8 mouse cellular contexts compared by ENCODE assay signal in the genomic region with DNA sequence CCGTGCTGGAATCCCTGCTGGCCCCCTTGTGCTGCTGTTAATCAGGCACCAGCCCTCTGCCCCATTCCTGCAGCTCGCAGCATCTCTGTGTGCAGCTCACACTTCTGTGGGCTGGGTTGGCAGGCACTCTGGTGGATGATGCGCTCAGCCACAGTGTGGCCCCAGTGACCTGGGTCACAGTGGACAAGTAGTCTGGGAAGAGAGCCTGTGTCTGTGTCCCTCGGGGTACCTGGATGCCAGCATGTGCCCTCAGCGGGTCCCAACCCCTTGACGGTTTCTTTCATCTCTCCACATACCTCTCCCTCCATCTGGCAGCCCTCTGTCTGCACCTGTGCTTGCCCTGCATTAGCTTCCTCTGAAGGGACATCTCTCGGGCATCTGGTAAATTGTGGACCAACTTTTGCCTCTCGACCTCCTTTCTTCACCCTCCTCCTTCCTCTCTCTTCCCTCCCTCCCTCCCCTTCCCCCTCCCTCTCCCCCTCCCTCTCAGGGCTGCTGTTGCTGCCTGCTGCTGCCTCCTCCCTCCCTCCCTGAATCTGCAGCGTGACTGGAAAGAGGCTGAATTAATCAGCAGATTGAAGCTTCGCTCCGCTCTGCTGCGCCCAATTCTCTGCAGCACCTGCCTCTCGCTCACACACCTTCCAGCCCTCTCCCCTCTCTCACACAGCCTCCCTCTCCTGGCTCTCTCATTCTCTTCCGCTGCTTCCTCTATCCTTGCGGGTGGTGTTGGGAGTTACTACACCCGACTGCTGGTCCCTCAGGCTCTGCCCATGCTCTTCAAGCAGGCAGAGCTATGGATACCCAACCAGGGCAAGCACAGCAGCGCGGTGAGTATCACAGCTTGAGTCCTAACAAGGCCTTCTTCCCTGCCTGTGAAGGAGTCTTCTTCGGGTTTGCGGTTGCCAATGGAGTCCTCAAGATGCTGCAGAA. TPM values are rescaled to one million over a fixed set of nuclear protein-coding genes. Genes with fewer than 3 reads are reported as not detected.
A peak's percentile ranks its signal among the peaks of the same experiment; 100 is the strongest.
DNase-seq lines count a peak whose midpoint lies in the region; ATAC-seq and TF ChIP-seq lines count a peak whose summit lies in the region.

No protein-coding gene starts in this region.

- no peak for TF ChIP-seq CTCF in kidney, postnatal 0 days (IDR thresholded peaks at IDR 0.05; ENCODE audit: low read depth)

- H3K4me2 ChIP-seq in lung, embryonic 15.5 days = no peak overlapping the region
- peak overlapping the region; percentile 47 for H3K4me2 ChIP-seq in forebrain, embryonic 14.5 days (ENCODE audit: low read length)
- H3K4me2 ChIP-seq in kidney, postnatal 0 days (ENCODE audit: low read length) = peak overlapping the region; percentile 23; the same call in 1 of the 2 replicates
- H3K4me2 ChIP-seq in liver, embryonic 11.5 days = peak overlapping the region; percentile 59

- no peaks in the 10 kb centered on the region for H3K36me3 ChIP-seq in lung, embryonic 15.5 days
- peaks cover 6% of the 10 kb centered on the region for H3K36me3 ChIP-seq in forebrain, embryonic 14.5 days (ENCODE audit: control insufficient read depth, insufficient read depth, low read length)
- H3K36me3 ChIP-seq in kidney, postnatal 0 days (ENCODE audit: insufficient read depth, low read length) = no peaks in the 10 kb centered on the region
- peaks cover 2% of the 10 kb centered on the region; the same call in 1 of the 2 replicates for H3K36me3 ChIP-seq in liver, embryonic 11.5 days (ENCODE audit: control insufficient read depth, insufficient read depth, low read length)

- H3K9me3 ChIP-seq in lung, embryonic 15.5 days = no peaks in the 10 kb centered on the region
- H3K9me3 ChIP-seq in forebrain, embryonic 14.5 days (replicated peaks; ENCODE audit: control insufficient read depth, low read length) = no peaks in the 10 kb centered on the region
- H3K9me3 ChIP-seq in kidney, postnatal 0 days (replicated peaks; ENCODE audit: low read length) = no peaks in the 10 kb centered on the region
- H3K9me3 ChIP-seq in liver, embryonic 11.5 days (ENCODE audit: control insufficient read depth, low read length) = no peaks in the 10 kb centered on the region

- peaks cover 49% of the 10 kb centered on the region for H3K4me1 ChIP-seq in lung, embryonic 15.5 days
- peaks cover 29% of the 10 kb centered on the region for H3K4me1 ChIP-seq in forebrain, embryonic 14.5 days (ENCODE audit: control insufficient read depth, insufficient read depth, low read length)
- H3K4me1 ChIP-seq in kidney, postnatal 0 days (replicated peaks; ENCODE audit: insufficient read depth, low read length) = peaks cover 55% of the 10 kb centered on the region
- H3K4me1 ChIP-seq in liver, embryonic 11.5 days (replicated peaks; ENCODE audit: control insufficient read depth, insufficient read depth, low read length) = peaks cover 42% of the 10 kb centered on the region

- H3K27ac ChIP-seq in lung, embryonic 15.5 days = peak overlapping the region; percentile 87
- peak overlapping the region; percentile 82 for H3K27ac ChIP-seq in forebrain, embryonic 14.5 days (ENCODE audit: low read depth, low read length)
- peak overlapping the region; percentile 89 for H3K27ac ChIP-seq in kidney, postnatal 0 days
- peak overlapping the region; percentile 95 for H3K27ac ChIP-seq in liver, embryonic 11.5 days (ENCODE audit: low read depth, low read length)

- H3K9ac ChIP-seq in lung, embryonic 15.5 days = no peak overlapping the region
- H3K9ac ChIP-seq in forebrain, embryonic 14.5 days (ENCODE audit: low read length) = peak overlapping the region; percentile 50
- no peak overlapping the region for H3K9ac ChIP-seq in kidney, postnatal 0 days (ENCODE audit: low read depth, low read length)
- H3K9ac ChIP-seq in liver, embryonic 11.5 days (ENCODE audit: low read depth, low read length) = peak overlapping the region; percentile 65

- no peak overlapping the region for H3K4me3 ChIP-seq in lung, embryonic 15.5 days
- peak overlapping the region; percentile 8 for H3K4me3 ChIP-seq in forebrain, embryonic 14.5 days (ENCODE audit: low read depth, low read length)
- H3K4me3 ChIP-seq in kidney, postnatal 0 days (replicated peaks; ENCODE audit: low read depth, low read length) = no peak overlapping the region
- H3K4me3 ChIP-seq in liver, embryonic 11.5 days (ENCODE audit: low read depth, low read length) = no peak overlapping the region

- no peak for DNase-seq in lung, postnatal 25 days (ENCODE audit: low spot score)
- DNase-seq in forebrain, embryonic 14.5 days (ENCODE audit: low spot score) = peak; percentile 85
- DNase-seq in kidney, postnatal 0 days (ENCODE audit: low spot score) = peak; percentile 40
- DNase-seq in liver, embryonic 11.5 days (ENCODE audit: low spot score) = no peak
- peak; percentile 72 to 83 for DNase-seq in right cerebral cortex, postnatal 10 days (ENCODE audit: low spot score in 2 of 2)
- no peak for DNase-seq in thymus, postnatal 25 days

- no peak for ATAC-seq in lung, embryonic 15.5 days (ENCODE audit: borderline replicate concordance, extremely low read depth, low FRiP score, low TSS enrichment)
- peak; percentile 69 for ATAC-seq in forebrain, embryonic 14.5 days
- ATAC-seq in kidney, postnatal 0 days (replicated peaks; ENCODE audit: low FRiP score, low read depth) = peak; percentile 29; the same call in 1 of the 2 replicates
- no peak for ATAC-seq in liver, embryonic 11.5 days (replicated peaks; ENCODE audit: low FRiP score)
- no peak for ATAC-seq in granulocyte monocyte progenitor cell, adult 5-6 weeks (replicated peaks; ENCODE audit: poor library complexity, severe bottlenecking)

- no peaks in the 10 kb centered on the region for H3K27me3 ChIP-seq in lung, embryonic 15.5 days
- no peaks in the 10 kb centered on the region for H3K27me3 ChIP-seq in forebrain, embryonic 14.5 days (replicated peaks; ENCODE audit: control insufficient read depth, insufficient read depth, low read length)
- H3K27me3 ChIP-seq in kidney, postnatal 0 days (ENCODE audit: insufficient read depth, low read length) = no peaks in the 10 kb centered on the region
- H3K27me3 ChIP-seq in liver, embryonic 11.5 days (replicated peaks; ENCODE audit: control insufficient read depth, insufficient read depth, low read length) = no peaks in the 10 kb centered on the region

- WGBS in lung, embryonic 15.5 days = 35% methylated on average over 20 of the region's 20 CpGs
- WGBS in forebrain, embryonic 14.5 days = 6% methylated on average over 20 of the region's 20 CpGs
- 29% methylated on average over 20 of the region's 20 CpGs for WGBS in kidney, postnatal 0 days
- WGBS in liver, embryonic 11.5 days = 40% methylated on average over 20 of the region's 20 CpGs

RNA-seq across cellular contexts. Expression of a gene that starts 15.2 kb away (rescaled TPM):
- polyA plus RNA-seq in lung, embryonic 15.5 days (2015; fragmentation: Nextera tagmentation; extraction: Ambion mirVana) = 23.1 and 24.6 TPM in 2 replicates
- polyA plus RNA-seq in forebrain, embryonic 14.5 days (2014; fragmentation: Nextera tagmentation; extraction: Ambion mirVana) = 12.4 and 19.6 TPM in 2 replicates
- polyA plus RNA-seq in kidney, postnatal 0 days (2015; fragmentation: Nextera tagmentation; extraction: Ambion mirVana) = 19.6 TPM in 2 replicates
- 14.1 and 14.4 TPM in 2 replicates for polyA plus RNA-seq in liver, embryonic 11.5 days (2014; fragmentation: Nextera tagmentation; extraction: Ambion mirVana)
- total RNA-seq in granulocyte monocyte progenitor cell, adult 5-6 weeks (2014; fragmentation: Nextera tagmentation) = 17.6 and 33.4 TPM in 2 replicates
- total RNA-seq in granulocyte monocyte progenitor cell, adult 5-6 weeks (2017) = 9.0 and 17.2 TPM in 2 replicates

RNA-seq across cellular contexts. Expression of a gene that starts 33.0 kb away (rescaled TPM):
- 19.0 and 19.6 TPM in 2 replicates for polyA plus RNA-seq in lung, embryonic 15.5 days (2015; fragmentation: Nextera tagmentation; extraction: Ambion mirVana)
- polyA plus RNA-seq in forebrain, embryonic 14.5 days (2014; fragmentation: Nextera tagmentation; extraction: Ambion mirVana) = 8.0 and 8.9 TPM in 2 replicates
- polyA plus RNA-seq in kidney, postnatal 0 days (2015; fragmentation: Nextera tagmentation; extraction: Ambion mirVana) = 14.2 and 14.4 TPM in 2 replicates
- 13.5 and 14.0 TPM in 2 replicates for polyA plus RNA-seq in liver, embryonic 11.5 days (2014; fragmentation: Nextera tagmentation; extraction: Ambion mirVana)
- 1.9 and 5.1 TPM in 2 replicates for total RNA-seq in granulocyte monocyte progenitor cell, adult 5-6 weeks (2014; fragmentation: Nextera tagmentation)
- total RNA-seq in granulocyte monocyte progenitor cell, adult 5-6 weeks (2017) = 1.7 and 3.5 TPM in 2 replicates

RNA-seq across cellular contexts. Expression of a gene that starts 34.1 kb away (rescaled TPM):
- 37.3 and 43.0 TPM in 2 replicates for polyA plus RNA-seq in lung, embryonic 15.5 days (2015; fragmentation: Nextera tagmentation; extraction: Ambion mirVana)
- 15.2 and 19.1 TPM in 2 replicates for polyA plus RNA-seq in forebrain, embryonic 14.5 days (2014; fragmentation: Nextera tagmentation; extraction: Ambion mirVana)
- 34.7 and 36.2 TPM in 2 replicates for polyA plus RNA-seq in kidney, postnatal 0 days (2015; fragmentation: Nextera tagmentation; extraction: Ambion mirVana)
- 36.1 and 36.4 TPM in 2 replicates for polyA plus RNA-seq in liver, embryonic 11.5 days (2014; fragmentation: Nextera tagmentation; extraction: Ambion mirVana)
- total RNA-seq in granulocyte monocyte progenitor cell, adult 5-6 weeks (2014; fragmentation: Nextera tagmentation) = 21.9 and 22.5 TPM in 2 replicates
- 8.5 and 18.6 TPM in 2 replicates for total RNA-seq in granulocyte monocyte progenitor cell, adult 5-6 weeks (2017)

RNA-seq across cellular contexts. Expression of a gene that starts 43.4 kb away (rescaled TPM):
- 35.1 and 40.1 TPM in 2 replicates for polyA plus RNA-seq in lung, embryonic 15.5 days (2015; fragmentation: Nextera tagmentation; extraction: Ambion mirVana)
- polyA plus RNA-seq in forebrain, embryonic 14.5 days (2014; fragmentation: Nextera tagmentation; extraction: Ambion mirVana) = 0.70 and 1.3 TPM in 2 replicates
- polyA plus RNA-seq in kidney, postnatal 0 days (2015; fragmentation: Nextera tagmentation; extraction: Ambion mirVana) = 54.5 and 61.2 TPM in 2 replicates
- polyA plus RNA-seq in liver, embryonic 11.5 days (2014; fragmentation: Nextera tagmentation; extraction: Ambion mirVana) = 15.6 and 18.7 TPM in 2 replicates
- total RNA-seq in granulocyte monocyte progenitor cell, adult 5-6 weeks (2014; fragmentation: Nextera tagmentation) = 4.2 and 11.3 TPM in 2 replicates
- 2.8 and 4.1 TPM in 2 replicates for total RNA-seq in granulocyte monocyte progenitor cell, adult 5-6 weeks (2017)

Comparison
In these comparisons a context has a peak if more than half of its experiments do, and no peak if none do; other contexts are left out.
1. ATAC-seq: peak in forebrain, embryonic 14.5 days (single experiment) and kidney, postnatal 0 days (single experiment); none in lung, embryonic 15.5 days (single experiment), liver, embryonic 11.5 days (single experiment) and granulocyte monocyte progenitor cell, adult 5-6 weeks (single experiment).
2. H3K9ac ChIP-seq: peak in forebrain, embryonic 14.5 days (single experiment) and liver, embryonic 11.5 days (single experiment); none in lung, embryonic 15.5 days (single experiment) and kidney, postnatal 0 days (single experiment).
3. DNase-seq: peak in forebrain, embryonic 14.5 days (single experiment), kidney, postnatal 0 days (single experiment) and right cerebral cortex, postnatal 10 days (2 of 2); none in lung, postnatal 25 days (single experiment), liver, embryonic 11.5 days (single experiment) and thymus, postnatal 25 days (single experiment).
4. Peak in every context shown above with its lines, with median percentiles within 50 percentile points of each other: H3K27ac ChIP-seq.